Mouse (Mus musculus): ENCODE data around the gene Rnf212.
"Not testable (repeated sequence)": the region's sequence is repeated elsewhere in the genome, so short reads cannot be mapped to it uniquely, and the experiment has no call there.

Rnf212 gene

DNA sequence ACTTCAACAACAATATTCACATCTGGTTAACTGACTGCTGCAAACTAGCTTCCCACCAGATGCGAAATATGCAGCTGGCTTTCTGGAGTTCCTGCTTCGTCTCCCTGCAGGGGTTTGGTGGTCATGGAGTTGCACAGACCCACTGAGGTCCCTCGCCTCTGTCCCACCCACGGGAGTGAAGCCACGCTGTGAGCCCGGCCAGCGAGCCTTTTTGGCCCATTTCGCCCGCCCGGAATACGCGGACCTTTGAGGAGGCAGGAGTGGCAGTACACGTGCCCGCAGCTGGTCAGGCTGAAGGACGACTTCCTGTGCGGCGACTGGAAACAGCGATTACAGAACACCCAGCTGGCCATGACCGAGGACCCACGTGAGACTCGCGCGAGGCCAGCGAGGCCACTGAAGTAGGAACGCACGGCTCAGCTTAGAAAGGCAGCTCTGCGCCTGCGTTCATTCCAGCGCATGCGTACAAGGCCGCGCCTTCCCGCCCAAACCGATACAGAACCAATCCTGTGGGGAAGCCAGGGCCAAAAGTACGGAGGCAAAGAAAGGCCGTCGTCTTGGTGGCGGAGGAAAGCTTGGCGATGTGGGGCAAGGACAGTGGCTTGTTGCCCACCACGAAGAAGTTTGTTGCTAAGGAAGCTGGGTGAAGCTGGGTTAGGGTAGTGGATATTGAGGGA is at the start of gene Rnf212:
Gene Rnf212, minus strand, starts transcription at position 353 of the 677 bp plus-strand sequence.
- no peak for DNase-seq

- DNase-seq = peak; percentile 13
These were observed 48.5 kb upstream of the Rnf212 start for GRCm38 (mm10) chr5:108823276-108823675.

DNA sequence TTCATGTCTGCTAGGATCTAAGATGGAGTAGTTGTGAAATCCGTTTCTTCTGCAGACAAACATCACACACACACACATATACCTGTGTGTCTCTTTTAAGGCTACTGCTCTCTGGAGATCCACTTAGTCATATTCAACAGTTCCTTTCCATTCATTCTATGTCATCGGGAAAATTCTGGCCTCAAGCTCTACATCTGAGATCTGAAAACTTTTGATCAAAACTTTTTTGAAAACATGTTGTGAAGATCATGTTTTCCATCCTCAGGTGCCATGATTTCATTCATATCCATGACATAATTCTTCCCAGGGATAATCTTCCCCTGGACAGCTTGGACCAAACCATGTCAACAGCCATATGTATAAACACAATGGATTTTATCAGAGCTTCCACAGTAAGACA is 34.0 kb upstream of the Rnf212 start, which contains the start of gene Vmn2r8:
Gene Vmn2r8, minus strand, starts transcription at position 101 of the 400 bp plus-strand sequence.
- not testable (repeated sequence) for DNase-seq

DNA sequence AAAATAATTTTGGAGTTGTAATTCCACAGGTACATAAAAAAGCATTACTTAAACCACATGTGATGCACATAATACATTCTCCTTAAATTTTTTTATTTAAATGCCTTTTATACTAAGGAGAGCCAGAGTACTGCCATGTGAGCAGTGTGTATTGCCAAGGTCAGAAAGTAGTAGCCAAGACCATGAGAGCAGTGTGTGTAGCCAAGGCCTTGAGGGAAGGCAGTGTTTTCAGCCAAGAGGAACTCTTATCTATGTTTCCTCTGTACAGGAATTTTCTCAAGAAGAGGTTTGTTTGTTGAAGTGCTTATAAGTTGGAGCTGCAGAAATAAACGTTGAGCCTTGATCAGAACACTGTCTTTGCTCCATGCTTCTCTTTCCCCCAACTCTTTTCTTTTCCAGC is 28.9 kb upstream of the Rnf212 start:
- no peak for DNase-seq

DNA sequence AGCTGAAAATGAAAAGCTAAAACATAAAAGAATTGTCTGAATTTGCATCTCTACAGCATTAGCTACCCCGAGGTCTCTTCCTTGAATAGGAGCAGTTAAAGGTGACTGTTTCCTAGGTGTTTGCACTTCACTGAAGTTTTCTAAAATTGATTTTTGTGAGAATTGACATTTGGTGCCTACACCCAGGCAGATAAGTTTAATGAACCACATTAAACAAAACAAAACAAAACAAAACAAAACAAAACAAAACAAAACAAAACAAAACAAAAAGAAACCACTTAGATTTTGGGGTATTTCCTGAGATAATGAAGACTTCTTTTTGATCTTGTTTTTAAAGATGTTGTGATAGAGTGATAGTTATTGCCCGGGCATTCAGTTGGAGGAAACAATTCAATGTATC is 20.5 kb upstream of the Rnf212 start, which contains the start of gene Tmed11:
Gene Tmed11, minus strand, starts transcription at position 101 of the 400 bp plus-strand sequence.
- not testable (repeated sequence) for DNase-seq

DNA sequence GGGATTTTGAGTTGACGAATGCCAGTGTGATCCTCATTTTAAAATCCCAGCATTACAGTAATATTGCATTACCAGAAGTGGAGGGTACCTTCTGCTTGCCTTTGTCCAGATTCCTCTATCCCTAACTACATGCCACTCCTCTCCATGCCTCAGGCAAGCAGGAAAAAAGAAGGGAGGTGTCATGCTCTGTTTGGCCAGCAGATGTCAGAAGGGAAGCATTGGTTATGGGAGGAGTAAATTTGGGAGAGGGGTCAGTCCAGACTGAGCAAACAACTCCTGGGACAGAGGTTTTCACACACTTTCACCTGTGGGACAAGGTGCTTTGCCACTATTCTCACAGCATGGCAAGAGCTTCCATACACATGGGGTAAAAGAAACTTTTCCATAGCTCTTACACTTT is 15.6 kb upstream of the Rnf212 start:
- peak; percentile 26 for DNase-seq

DNA sequence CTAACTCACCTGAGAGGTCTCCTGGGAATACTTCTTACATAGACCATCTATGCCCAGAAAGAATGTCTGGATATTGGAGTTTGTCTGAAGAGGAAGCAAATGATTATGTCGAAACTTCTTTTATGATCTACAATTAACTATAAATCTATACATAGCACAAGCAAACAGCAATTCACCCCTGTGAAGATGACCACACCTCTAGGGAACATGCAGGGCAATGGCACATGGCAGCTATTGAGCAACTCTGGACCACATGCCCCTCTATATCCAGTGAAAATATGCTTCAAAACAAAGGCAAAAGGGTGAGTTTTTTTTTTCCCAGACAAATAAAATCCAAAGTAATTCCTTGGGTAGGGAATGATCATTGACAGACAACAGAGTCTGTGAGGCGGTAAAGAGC is 14.8 kb downstream of the Rnf212 start:
- DNase-seq = no peak

- peak; percentile 43 for DNase-seq
These were observed 16.4 kb downstream of the Rnf212 start for GRCm38 (mm10) chr5:108758396-108758795.

DNA sequence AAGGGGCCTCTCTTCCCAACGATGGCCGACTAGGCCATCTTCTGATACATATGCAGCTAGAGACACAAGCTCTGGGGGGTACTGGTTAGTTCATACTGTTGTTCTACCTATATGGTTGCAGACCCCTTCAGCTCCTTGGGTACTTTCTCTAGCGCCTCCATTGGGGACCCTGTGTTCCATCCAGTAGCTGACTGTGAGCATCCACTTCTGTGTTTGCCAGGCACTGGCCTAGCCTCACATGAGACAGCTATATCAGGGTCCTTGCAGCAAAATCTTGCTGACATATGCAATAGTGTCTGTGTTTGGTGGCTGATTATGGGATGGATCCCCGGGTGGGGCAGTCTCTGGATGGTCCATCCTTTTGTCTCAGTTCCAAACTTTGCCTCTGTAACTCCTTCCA is 23.5 kb downstream of the Rnf212 start:
- not testable (repeated sequence) for DNase-seq

- DNase-seq = no peak
These were observed 24.2 kb downstream of the Rnf212 start for GRCm38 (mm10) chr5:108750328-108751210.

GRCm38 (mm10) chr5:108744629-108745028 is 30.2 kb downstream of the Rnf212 start:
- DNase-seq = no peak

- no peak for DNase-seq
These were observed 30.9 kb downstream of the Rnf212 start for GRCm38 (mm10) chr5:108743856-108744255.

DNA sequence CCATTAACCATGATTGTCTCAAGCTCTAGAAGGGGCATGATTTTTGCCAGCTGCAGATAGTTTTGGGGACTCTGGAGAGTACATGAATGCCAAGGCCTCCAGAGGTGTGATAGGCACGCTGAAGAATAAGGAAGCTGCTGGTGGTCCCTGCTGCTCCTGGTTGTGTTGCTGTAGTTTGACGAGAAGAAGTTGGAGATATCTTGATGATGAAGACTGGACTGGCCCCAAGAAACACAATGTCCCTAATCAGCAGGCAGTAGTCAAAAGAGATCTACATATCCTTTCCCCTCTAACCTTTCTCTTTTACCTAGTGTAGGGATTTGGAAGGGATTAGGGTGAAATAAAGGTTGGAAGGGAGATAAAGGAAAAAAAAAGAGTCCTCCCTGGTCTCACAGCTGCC is 32.2 kb downstream of the Rnf212 start:
- DNase-seq = no peak

- DNase-seq = no peak
These were observed 32.9 kb downstream of the Rnf212 start for GRCm38 (mm10) chr5:108741844-108742243.

- no peak for DNase-seq
These were observed 47.4 kb downstream of the Rnf212 start for GRCm38 (mm10) chr5:108727425-108727824.

DNA sequence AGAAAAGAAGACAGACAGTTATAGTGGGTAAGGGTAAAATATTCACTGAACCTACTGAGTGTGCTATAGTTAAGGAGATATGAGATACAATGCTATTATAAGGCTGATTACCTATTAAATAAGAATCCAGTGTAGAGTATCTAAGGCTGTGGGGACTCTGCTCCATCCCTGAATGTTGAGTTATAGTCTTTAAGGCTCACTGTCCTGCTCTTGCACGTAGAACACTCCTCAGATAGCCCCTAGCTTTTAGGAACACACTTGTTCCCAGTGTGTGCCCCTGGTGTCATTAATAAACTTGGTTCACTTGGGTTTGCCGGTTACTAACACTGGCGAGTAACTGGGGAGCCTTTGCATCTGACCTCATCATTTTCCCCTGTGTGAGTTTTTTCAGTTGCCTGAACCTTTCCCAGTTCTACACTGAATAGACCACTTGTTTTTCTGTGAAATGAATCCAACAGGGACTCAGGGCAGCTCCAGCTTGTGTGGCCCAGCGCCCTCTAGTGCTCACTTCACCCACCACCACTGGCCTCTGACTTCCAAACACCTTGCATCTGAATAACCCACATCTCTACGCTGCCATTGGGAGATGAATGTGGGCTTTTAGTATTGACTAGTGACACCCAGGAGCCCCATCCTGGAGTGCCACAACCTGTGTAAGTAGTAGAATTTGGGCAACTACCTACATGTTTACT is 48.1 kb downstream of the Rnf212 start:
- DNase-seq = peak; percentile 86

GRCm38 (mm10) chr5:108724006-108724405 is 50.8 kb downstream of the Rnf212 start:
- DNase-seq = no peak

GRCm38 (mm10) chr5:108719761-108720160 is 55.0 kb downstream of the Rnf212 start:
- DNase-seq = no peak

DNA sequence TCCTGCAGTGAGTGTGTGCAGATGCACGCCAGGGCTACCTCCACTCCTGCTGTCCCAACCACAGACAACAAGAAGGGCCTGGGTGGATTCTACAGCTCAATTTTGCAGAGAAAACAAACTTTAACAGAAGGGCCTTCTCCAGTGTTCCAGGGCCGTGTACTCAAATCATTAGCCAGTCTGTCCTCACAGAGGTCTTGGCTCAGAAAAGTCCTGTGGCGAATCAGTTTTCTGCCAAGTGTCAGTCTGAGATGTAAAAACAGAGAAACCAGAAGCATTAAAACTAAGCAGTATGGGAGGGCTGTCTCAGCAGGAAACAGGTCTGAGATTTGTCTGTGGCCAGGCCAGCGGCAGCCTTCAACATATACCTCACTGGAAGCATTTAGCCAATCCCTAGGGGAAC is 56.7 kb downstream of the Rnf212 start:
- no peak for DNase-seq

- DNase-seq = no peak
These were observed 58.8 kb downstream of the Rnf212 start for GRCm38 (mm10) chr5:108715974-108716373.

DNA sequence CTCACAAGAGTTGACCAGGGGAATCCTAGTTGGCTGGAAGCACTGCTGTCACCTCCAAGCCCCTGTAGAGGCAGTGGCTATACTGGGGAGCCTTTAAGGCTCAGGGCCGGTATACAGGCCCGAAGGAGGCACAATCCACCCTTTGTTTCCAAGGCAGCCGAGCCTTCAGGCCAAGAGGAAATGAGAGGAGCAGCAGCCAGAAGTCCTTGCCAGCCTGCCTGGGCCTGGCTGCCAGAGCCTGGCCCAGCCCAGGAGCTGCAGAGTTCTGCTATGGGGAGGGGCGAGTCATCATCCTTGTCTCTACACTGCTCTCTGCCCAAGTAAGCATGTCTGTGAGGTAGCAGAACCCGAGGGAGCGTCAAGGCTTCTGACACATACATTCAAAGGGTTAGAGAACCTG is 60.6 kb downstream of the Rnf212 start:
- DNase-seq = no peak

DNA sequence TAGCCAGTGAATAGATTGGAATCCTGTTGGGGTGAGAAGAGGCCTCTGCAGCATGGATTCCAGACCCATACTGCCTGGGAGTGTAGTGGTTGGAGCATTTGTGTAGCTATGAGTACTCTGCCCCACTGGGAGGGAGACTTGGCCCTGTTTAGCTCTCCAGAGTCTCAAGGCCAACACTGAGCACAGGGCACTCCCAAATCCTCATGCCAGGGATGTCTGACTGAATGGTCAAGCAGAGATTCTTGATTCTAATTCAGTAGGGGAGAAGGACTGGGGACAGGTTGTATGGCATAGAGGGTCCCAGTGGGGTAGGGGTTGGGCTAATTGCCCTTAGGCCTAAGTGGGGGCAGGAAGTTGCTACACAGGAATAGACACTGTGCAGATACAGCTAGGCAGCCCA is 61.1 kb downstream of the Rnf212 start:
- no peak for DNase-seq

- DNase-seq = no peak
These were observed 61.7 kb downstream of the Rnf212 start for GRCm38 (mm10) chr5:108713096-108713495.

Data from kidney, postnatal 10 days (tissue).